In the genomic region with DNA sequence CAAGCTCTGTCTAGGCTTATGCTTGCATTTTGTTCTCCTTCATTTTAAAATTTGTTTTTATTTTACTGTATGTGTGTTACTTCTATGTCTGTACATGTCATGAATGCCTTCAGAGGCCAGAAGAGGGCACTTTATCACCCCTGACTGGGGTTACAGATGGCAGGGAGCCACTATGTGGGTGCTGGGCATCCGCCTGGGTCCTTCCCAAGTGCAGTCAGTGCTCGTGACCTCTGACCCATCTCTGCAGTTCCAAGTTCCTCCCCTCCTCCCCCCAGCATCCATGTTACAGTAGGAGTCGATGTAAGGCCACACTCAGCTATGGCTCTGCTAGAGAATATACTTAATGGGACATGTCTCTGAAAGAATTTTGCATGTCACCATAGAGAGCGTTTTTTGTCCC, we compare ENCODE assay signal across 28 mouse cellular contexts. TPM values are rescaled to one million over a fixed set of nuclear protein-coding genes. Genes with fewer than 3 reads are reported as not detected.
DNase-seq lines count a peak whose midpoint lies in the region; ATAC-seq and TF ChIP-seq lines count a peak whose summit lies in the region.
"Had no signal": no experiment of that assay in that cellular context is flagged by ENCODE, and none has a peak within 500 bp of the region (broad histone marks: within the 10 kb centered on the region; RNA-seq: fewer than 3 reads in every experiment).

No protein-coding gene starts in this region.

- no peak overlapping the region for H3K27ac ChIP-seq in kidney, postnatal 0 days
- no peak overlapping the region for H3K27ac ChIP-seq in kidney, embryonic 14.5 days (ENCODE audit: low read depth, low read length)
- no peak overlapping the region for H3K27ac ChIP-seq in lung, postnatal 0 days (ENCODE audit: low read length)
- H3K27ac ChIP-seq: forebrain, embryonic 13.5 days; heart, embryonic 13.5 days; hindbrain, embryonic 14.5 days; left cerebral cortex, adult 2 months; limb, embryonic 12.5 days; liver, embryonic 15.5 days; lung, embryonic 15.5 days; midbrain, embryonic 12.5 days; neural tube, embryonic 12.5 days had no signal

- WGBS in kidney, postnatal 0 days: 75% methylated on average over 4 of the region's 4 CpGs
- WGBS in kidney, embryonic 14.5 days: 82% methylated on average over 4 of the region's 4 CpGs
- WGBS in lung, postnatal 0 days: 82% methylated on average over 4 of the region's 4 CpGs

- no peak overlapping the region for H3K4me3 ChIP-seq in kidney, postnatal 0 days (replicated peaks; ENCODE audit: low read depth, low read length)
- H3K4me3 ChIP-seq in kidney, embryonic 14.5 days (ENCODE audit: low read length): no peak overlapping the region
- no peak overlapping the region for H3K4me3 ChIP-seq in lung, postnatal 0 days (ENCODE audit: low read depth, low read length)
- H3K4me3 ChIP-seq: forebrain, embryonic 13.5 days; heart, embryonic 13.5 days; left cerebral cortex, adult 2 months; limb, embryonic 12.5 days; liver, embryonic 15.5 days; lung, embryonic 15.5 days; megakaryocyte, embryonic 14.5 days; midbrain, embryonic 12.5 days; myocyte; neural tube, embryonic 12.5 days had no signal

- no peaks in the 10 kb centered on the region for H3K9me3 ChIP-seq in kidney, postnatal 0 days (replicated peaks; ENCODE audit: low read length)
- no peaks in the 10 kb centered on the region for H3K9me3 ChIP-seq in kidney, embryonic 14.5 days (ENCODE audit: control insufficient read depth, low read length)
- no peaks in the 10 kb centered on the region for H3K9me3 ChIP-seq in lung, postnatal 0 days (ENCODE audit: low read length)
- H3K9me3 ChIP-seq: forebrain, embryonic 13.5 days; heart, embryonic 13.5 days; limb, embryonic 12.5 days; liver, embryonic 15.5 days; lung, embryonic 15.5 days; megakaryocyte, embryonic 14.5 days; midbrain, embryonic 12.5 days; neural tube, embryonic 12.5 days had no signal

- H3K36me3 ChIP-seq in kidney, postnatal 0 days (ENCODE audit: insufficient read depth, low read length): no peaks in the 10 kb centered on the region
- no peaks in the 10 kb centered on the region for H3K36me3 ChIP-seq in kidney, embryonic 14.5 days (ENCODE audit: control insufficient read depth, insufficient read depth, low read length)
- no peaks in the 10 kb centered on the region for H3K36me3 ChIP-seq in lung, postnatal 0 days (ENCODE audit: insufficient read depth, low read length)
- H3K36me3 ChIP-seq: heart, embryonic 13.5 days; limb, embryonic 12.5 days; liver, embryonic 15.5 days; lung, embryonic 15.5 days; midbrain, embryonic 12.5 days; neural tube, embryonic 12.5 days had no signal

- H3K4me2 ChIP-seq in kidney, postnatal 0 days (ENCODE audit: low read length): no peak overlapping the region
- no peak overlapping the region for H3K4me2 ChIP-seq in kidney, embryonic 14.5 days (replicated peaks; ENCODE audit: low read depth, low read length)
- no peak overlapping the region for H3K4me2 ChIP-seq in lung, postnatal 0 days (replicated peaks; ENCODE audit: low read depth, low read length)
- H3K4me2 ChIP-seq: forebrain, embryonic 13.5 days; heart, embryonic 13.5 days; hindbrain, embryonic 14.5 days; limb, embryonic 12.5 days; liver, embryonic 15.5 days; lung, embryonic 15.5 days; midbrain, embryonic 12.5 days; neural tube, embryonic 12.5 days had no signal

- peak; percentile 12; the same call in 1 of the 2 replicates for TF ChIP-seq CTCF in kidney, postnatal 0 days (IDR thresholded peaks at IDR 0.05; ENCODE audit: low read depth)
- TF ChIP-seq CTCF in lung, postnatal 0 days (IDR thresholded peaks at IDR 0.05): peak; percentile 11; the same call in 1 of the 2 replicates

- no peak overlapping the region for H3K9ac ChIP-seq in kidney, postnatal 0 days (ENCODE audit: low read depth, low read length)
- H3K9ac ChIP-seq in kidney, embryonic 14.5 days (ENCODE audit: low read depth, low read length): no peak overlapping the region
- no peak overlapping the region for H3K9ac ChIP-seq in lung, postnatal 0 days (replicated peaks; ENCODE audit: low read depth)
- H3K9ac ChIP-seq: forebrain, embryonic 13.5 days; heart, embryonic 13.5 days; hindbrain, embryonic 14.5 days; limb, embryonic 12.5 days; liver, embryonic 15.5 days; lung, embryonic 15.5 days; midbrain, embryonic 12.5 days; neural tube, embryonic 12.5 days had no signal

- H3K27me3 ChIP-seq in kidney, postnatal 0 days (ENCODE audit: insufficient read depth, low read length): no peaks in the 10 kb centered on the region
- H3K27me3 ChIP-seq in kidney, embryonic 14.5 days (ENCODE audit: control insufficient read depth, insufficient read depth, low read length): no peaks in the 10 kb centered on the region
- no peaks in the 10 kb centered on the region for H3K27me3 ChIP-seq in lung, postnatal 0 days (replicated peaks; ENCODE audit: insufficient read depth, low read length)
- H3K27me3 ChIP-seq: forebrain, embryonic 13.5 days; heart, embryonic 13.5 days; limb, embryonic 12.5 days; liver, embryonic 15.5 days; lung, embryonic 15.5 days; megakaryocyte, embryonic 14.5 days; midbrain, embryonic 12.5 days; neural tube, embryonic 12.5 days had no signal

- peaks cover 6% of the 10 kb centered on the region; the same call in 1 of the 2 replicates for H3K4me1 ChIP-seq in kidney, postnatal 0 days (replicated peaks; ENCODE audit: insufficient read depth, low read length)
- no peaks in the 10 kb centered on the region for H3K4me1 ChIP-seq in kidney, embryonic 14.5 days (ENCODE audit: control insufficient read depth, insufficient read depth, low read length)
- peaks cover 8% of the 10 kb centered on the region; the same call in 1 of the 2 replicates for H3K4me1 ChIP-seq in lung, postnatal 0 days (ENCODE audit: insufficient read depth, low read depth, low read length)

- ATAC-seq in kidney, postnatal 0 days (replicated peaks; ENCODE audit: low FRiP score, low read depth): no peak
- no peak for ATAC-seq in kidney, embryonic 14.5 days (ENCODE audit: low FRiP score, low TSS enrichment)
- no peak for ATAC-seq in lung, postnatal 0 days
- ATAC-seq in activated CD4-positive, CD25-positive, alpha-beta regulatory T cell, adult 4 months: no peak
- ATAC-seq: forebrain, embryonic 13.5 days had no signal

- peak; percentile 20 for DNase-seq in cerebellum, adult 9-11 months
- no peak for DNase-seq in cerebellum, postnatal 14 days
- DNase-seq in kidney, postnatal 0 days (ENCODE audit: low spot score): no peak
- DNase-seq in lung, postnatal 0 days (ENCODE audit: low spot score): no peak
- no peak for DNase-seq in lung, postnatal 14 days
- DNase-seq: cerebellum, adult 2 months; cerebellum, postnatal 36 days; heart, postnatal 10 days; kidney, adult 18-20 months; kidney, postnatal 14 days; lung, postnatal 4 days; right cerebral cortex, adult 18-20 months; spleen, adult 18-20 months; thymus, adult 2 months; thymus, postnatal 36 days had no signal

- TF ChIP-seq EP300 in lung, postnatal 0 days (IDR thresholded peaks at IDR 0.05): no peak

RNA-seq across cellular contexts. Expression of a gene that starts 35.0 kb away (rescaled TPM):
- polyA plus RNA-seq in kidney, postnatal 0 days (2015; fragmentation: Nextera tagmentation; extraction: Ambion mirVana): 9.2 and 10.1 TPM in 2 replicates
- polyA plus RNA-seq in kidney, embryonic 14.5 days (2014; fragmentation: Nextera tagmentation; extraction: Ambion mirVana): 17.1 and 19.2 TPM in 2 replicates
- 7.2 and 8.8 TPM in 2 replicates for polyA plus RNA-seq in lung, postnatal 0 days (2015; fragmentation: Nextera tagmentation; extraction: Ambion mirVana)
- polyA plus RNA-seq in activated CD4-positive, CD25-positive, alpha-beta regulatory T cell, adult 4 months (2017; shearing (Covaris generic)): 10 to 100 TPM in 1 of 2 experiments, 1 to 10 TPM in 1; 9.6 to 12.1 TPM
